Mouse (Mus musculus): ENCODE data around the gene Spem1.

- TF ChIP-seq POLR2A (IDR thresholded peaks at IDR 0.05; ENCODE audit: borderline replicate concordance, extremely low read depth, low read depth, low read length) (no peak), CTCF (IDR thresholded peaks at IDR 0.05; ENCODE audit: insufficient read depth, low read length) (no peak)
These were observed 45.4 kb upstream of the Spem1 start for GRCm38 (mm10) chr11:69867335-69867734.
